Mouse (Mus musculus) liver, embryonic 16.5 days (tissue): ENCODE results near the gene Mei1. TPM values are rescaled to one million over a fixed set of nuclear protein-coding genes. Genes with fewer than 3 reads are reported as not detected.
A peak's percentile ranks its signal among the peaks of the same experiment; 100 is the strongest.

ENCODE experiments used
- ATAC-seq: fragments of 200-750 bp; cut with Nextera tagmentation; 2 replicates; pipeline ENCODE4 v1.8.0; 2017; ENCODE audit warnings: low read depth, mild to moderate bottlenecking, moderate number of reproducible peaks, moderate library complexity
- H3K27ac ChIP-seq: fragments of 300-500 bp; sonication (generic); 2 replicates; pipeline ENCODE4 v1.5.1; 2014; ENCODE audit warnings: mild to moderate bottlenecking, low read length
- H3K27me3 ChIP-seq: fragments of 300-500 bp; sonication (generic); 2 replicates; pipeline ENCODE4 v1.6.1; 2014; ENCODE audit warnings: low read depth, low read length, mixed read lengths; ENCODE audit not compliant: control insufficient read depth, insufficient read depth
- H3K36me3 ChIP-seq: fragments of 300-500 bp; sonication (generic); 2 replicates; pipeline ENCODE4 v1.6.1; 2014; ENCODE audit warnings: mild to moderate bottlenecking; ENCODE audit not compliant: control insufficient read depth, insufficient read depth
- H3K4me1 ChIP-seq: fragments of 300-500 bp; sonication (generic); 2 replicates; pipeline ENCODE4 v1.6.1; 2014; ENCODE audit warnings: low read depth, low read length, mixed read lengths; ENCODE audit not compliant: control insufficient read depth
- H3K4me2 ChIP-seq: fragments of 300-500 bp; sonication (generic); 2 replicates; pipeline ENCODE4 v1.6.1; 2014; ENCODE audit warnings: low read depth, low read length, mixed read lengths
- H3K4me3 ChIP-seq: fragments of 300-500 bp; sonication (generic); 2 replicates; pipeline ENCODE4 v1.5.1; 2014; ENCODE audit warnings: low read depth, mild to moderate bottlenecking, low read length
- H3K9ac ChIP-seq: fragments of 300-500 bp; sonication (generic); 2 replicates; pipeline ENCODE4 v1.6.1; 2014; ENCODE audit warnings: low read depth, low read length
- H3K9me3 ChIP-seq: fragments of 300-500 bp; sonication (generic); replicated peaks from 2 replicates; pipeline ENCODE4 v1.6.1; 2016; ENCODE audit warnings: low read length; ENCODE audit not compliant: control insufficient read depth
- WGBS: fragments of 180-500 bp; shearing (Covaris S2); extraction: QIAGEN DNeasy Blood & Tissue Kit; methylation state at CpG from one replicate; pipeline ENCODE4 v1.1.7; 2014; ENCODE audit not compliant: insufficient replicate concordance; 5-methylcytosine and 5-hydroxymethylcytosine counted together
- polyA plus RNA-seq: library from polyadenylated mRNA; unstranded; fragments of >200 nt; fragmentation: Nextera tagmentation; extraction: Ambion mirVana; gene quantifications from 2 replicates; pipeline ENCODE4 v1.2.1, GENCODE M21; 2015

The Mei1 gene
- polyA plus RNA-seq, 1 experiment from 2014 or later, result not detected

DNA sequence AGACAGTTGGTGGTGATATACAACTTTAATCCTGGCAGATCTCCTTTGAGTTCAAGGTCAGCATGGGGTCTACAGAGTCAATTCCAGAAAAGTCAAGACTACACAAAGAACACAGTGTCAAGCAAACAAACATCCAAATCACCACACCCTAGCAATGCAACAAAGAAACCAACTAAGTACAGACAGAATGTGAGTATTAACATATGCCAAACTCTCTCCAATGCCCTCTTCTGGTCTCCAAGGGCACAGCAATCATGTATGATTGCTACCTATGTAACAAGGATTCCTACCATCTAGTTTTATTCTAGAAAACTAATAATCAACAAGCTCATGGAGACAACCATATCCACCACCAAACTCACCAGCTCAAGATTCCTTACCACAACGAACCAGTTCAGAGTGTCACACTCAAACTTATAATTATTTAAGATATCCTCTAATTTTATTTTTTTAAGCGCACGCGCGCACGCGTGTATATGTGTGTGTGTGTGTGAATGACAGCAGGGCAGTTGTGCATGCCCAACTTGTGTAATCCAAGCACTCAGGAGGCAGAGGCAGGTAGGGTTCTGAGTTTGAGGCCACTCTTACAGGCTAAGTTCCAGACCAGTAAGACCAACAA is 25.5 kb upstream of the Mei1 start:
- Histone ChIP-seq H3K4me1 (peaks cover 13% of the 10 kb centered on the region), H3K27ac (no peak overlapping the region), H3K27me3 (no peaks in the 10 kb centered on the region), H3K36me3 (peaks cover 24% of the 10 kb centered on the region), H3K9ac (no peak overlapping the region), H3K4me3 (no peak overlapping the region), H3K9me3 (no peaks in the 10 kb centered on the region), H3K4me2 (no peak overlapping the region)
- WGBS, result 95% methylated on average over 7 of the region's 7 CpGs
- ATAC-seq, result no peak

GRCm38 (mm10) chr15:82046246-82046891 is 23.4 kb upstream of the Mei1 start:
- H3K4me3 ChIP-seq, result peak overlapping the region; percentile 96
- peak; percentile 19 for ATAC-seq
- H3K27me3 ChIP-seq, result no peaks in the 10 kb centered on the region
- peak overlapping the region; percentile 83; the same call in 1 of the 2 replicates for H3K27ac ChIP-seq
- H3K9me3 ChIP-seq, result no peaks in the 10 kb centered on the region
- peak overlapping the region; percentile 82 for H3K4me2 ChIP-seq
- H3K9ac ChIP-seq, result peak overlapping the region; percentile 93
- peaks cover 13% of the 10 kb centered on the region for H3K4me1 ChIP-seq
- H3K36me3 ChIP-seq, result peaks cover 13% of the 10 kb centered on the region; the same call in 1 of the 2 replicates
- under 1% methylated on average over 26 of the region's 26 CpGs for WGBS

- peaks cover 12% of the 10 kb centered on the region; the same call in 1 of the 2 replicates for H3K36me3 ChIP-seq
- peak within 1 kb of the TSS; percentile 82 for H3K4me2 ChIP-seq
- no peaks in the 10 kb centered on the region for H3K9me3 ChIP-seq
- under 1% methylated on average over 74 of the region's 74 CpGs for WGBS
- H3K4me3 ChIP-seq, result peak within 1 kb of the TSS; percentile 96
- H3K27ac ChIP-seq, result peak within 1 kb of the TSS; percentile 83
- H3K9ac ChIP-seq, result peak within 1 kb of the TSS; percentile 93
- H3K4me1 ChIP-seq, result peaks cover 13% of the 10 kb centered on the region
- ATAC-seq, result peak; percentile 85
- H3K27me3 ChIP-seq, result no peaks in the 10 kb centered on the region
Observed at GRCm38 (mm10) chr15:82047080-82047883, 22.5 kb upstream of the Mei1 start, which contains the start of gene Snu13. Gene Snu13 (minus strand): TSS chr15:82047598.

DNA sequence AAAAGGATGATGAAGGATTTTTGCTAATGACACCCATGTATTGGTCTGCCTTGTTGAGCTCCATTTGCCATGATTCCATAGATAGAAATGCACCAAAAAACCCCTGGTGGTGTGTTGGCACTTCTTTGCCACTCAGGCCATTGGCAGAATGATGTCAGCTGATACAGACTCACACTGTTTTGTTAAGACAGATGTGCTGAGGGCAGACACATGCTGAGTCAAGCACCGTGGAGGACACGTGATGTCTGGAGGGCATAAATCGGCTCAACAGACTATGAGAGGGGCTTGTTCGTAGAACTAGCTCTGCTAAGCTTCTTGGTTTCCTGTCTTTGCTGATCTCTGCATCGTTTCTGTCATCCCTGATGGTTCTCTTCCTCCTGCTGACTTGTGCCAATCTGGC is 17.3 kb upstream of the Mei1 start:
- H3K9ac ChIP-seq, result no peak overlapping the region
- 49% methylated on average over 5 of the region's 5 CpGs for WGBS
- no peak overlapping the region for H3K27ac ChIP-seq
- ATAC-seq, result no peak
- H3K36me3 ChIP-seq, result no peaks in the 10 kb centered on the region
- H3K4me2 ChIP-seq, result no peak overlapping the region
- H3K4me3 ChIP-seq, result no peak overlapping the region
- no peaks in the 10 kb centered on the region for H3K27me3 ChIP-seq
- H3K4me1 ChIP-seq, result no peaks in the 10 kb centered on the region; the same call in 1 of the 2 replicates
- H3K9me3 ChIP-seq, result no peaks in the 10 kb centered on the region

- H3K9ac ChIP-seq, result no peak within 1 kb of the TSS
- no peak within 1 kb of the TSS for H3K4me2 ChIP-seq
- WGBS, result 50% methylated on average over 1 of the region's 1 CpGs
- H3K4me3 ChIP-seq, result no peak within 1 kb of the TSS
- no peaks in the 10 kb centered on the region for H3K4me1 ChIP-seq
- ATAC-seq, result no peak
- 0 out of 2 replicates have a peak, but pooled peaks cover 2% of the 10 kb centered on the region for H3K27me3 ChIP-seq
- no peaks in the 10 kb centered on the region for H3K9me3 ChIP-seq
- H3K36me3 ChIP-seq, result no peaks in the 10 kb centered on the region
- H3K27ac ChIP-seq, result no peak within 1 kb of the TSS
Observed at GRCm38 (mm10) chr15:82058719-82059201, 11.0 kb upstream of the Mei1 start, which contains the start of gene 4930407I10Rik. Gene 4930407I10Rik (plus strand): TSS chr15:82059151.

- Histone ChIP-seq H3K27ac (no peak overlapping the region), H3K9me3 (no peaks in the 10 kb centered on the region), H3K4me2 (no peak overlapping the region), H3K36me3 (no peaks in the 10 kb centered on the region), H3K4me3 (no peak overlapping the region), H3K27me3 (peaks cover 17% of the 10 kb centered on the region), H3K4me1 (no peaks in the 10 kb centered on the region), H3K9ac (no peak overlapping the region)
- no peak for ATAC-seq
- 56% methylated on average over 14 of the region's 14 CpGs for WGBS
Observed at GRCm38 (mm10) chr15:82063909-82064308, 5.9 kb upstream of the Mei1 start.

- no peak overlapping the region for H3K27ac ChIP-seq
- no peak for ATAC-seq
- no peaks in the 10 kb centered on the region for H3K4me1 ChIP-seq
- H3K36me3 ChIP-seq, result no peaks in the 10 kb centered on the region
- no peak overlapping the region for H3K4me2 ChIP-seq
- H3K27me3 ChIP-seq, result peaks cover 33% of the 10 kb centered on the region
- no peak overlapping the region for H3K9ac ChIP-seq
- H3K4me3 ChIP-seq, result no peak overlapping the region
- WGBS, result 14% methylated on average over 7 of the region's 7 CpGs
- H3K9me3 ChIP-seq, result no peaks in the 10 kb centered on the region
Observed at GRCm38 (mm10) chr15:82065511-82065910, 4.3 kb upstream of the Mei1 start.

DNA sequence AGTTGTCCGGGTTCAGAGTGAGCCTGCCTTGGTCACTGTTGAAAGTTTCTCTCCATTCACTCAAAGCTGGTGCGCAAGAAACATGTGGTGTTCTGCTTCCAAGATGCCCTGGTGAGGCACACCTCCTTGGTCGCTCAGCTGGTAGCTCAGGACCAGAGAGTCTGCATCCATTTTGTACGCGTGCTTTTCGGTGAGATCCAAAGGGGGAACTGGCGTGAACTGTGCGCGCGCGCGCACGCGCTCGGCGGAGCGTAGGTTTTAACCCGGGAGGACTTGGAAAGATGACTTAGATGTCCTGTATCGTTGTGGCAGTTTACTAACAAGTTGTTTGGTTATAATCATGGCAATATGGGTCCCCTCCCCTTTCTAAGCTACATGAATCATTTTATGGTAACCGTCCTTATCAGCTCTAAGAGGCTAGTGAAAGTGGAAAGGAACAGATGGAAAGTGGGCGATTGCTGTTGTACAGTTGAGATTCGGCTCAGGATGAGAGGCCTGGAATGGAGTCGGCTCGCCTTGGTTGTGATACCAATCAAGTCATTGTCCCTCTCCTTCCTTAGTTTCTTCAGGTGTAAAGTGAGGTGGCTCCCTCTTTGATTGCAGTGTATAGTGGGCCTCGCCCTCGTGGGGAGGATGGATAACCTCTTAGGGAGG is 2.1 kb downstream of the Mei1 start:
- Histone ChIP-seq H3K27ac (no peak overlapping the region), H3K9ac (no peak overlapping the region), H3K4me3 (no peak overlapping the region), H3K4me1 (no peaks in the 10 kb centered on the region), H3K36me3 (no peaks in the 10 kb centered on the region), H3K9me3 (no peaks in the 10 kb centered on the region), H3K4me2 (no peak overlapping the region), H3K27me3 (peaks cover 32% of the 10 kb centered on the region)
- ATAC-seq, result no peak
- 77% methylated on average over 26 of the region's 26 CpGs for WGBS
